Mouse (Mus musculus) ES-Bruce4 (cell line): ENCODE measurements around the gene Tctex1d4. TPM values are rescaled to one million over a fixed set of nuclear protein-coding genes. Genes with fewer than 3 reads are reported as not detected.
A peak's percentile ranks its signal among the peaks of the same experiment; 100 is the strongest.

ENCODE experiments used
- H3K27ac ChIP-seq: 2 replicates; pipeline ENCODE4 v1.5.1; 2012; ENCODE audit warnings: low read length, inconsistent platforms; ENCODE audit not compliant: insufficient read depth
- H3K27me3 ChIP-seq: 2 replicates; pipeline ENCODE4 v1.6.1; 2012; ENCODE audit warnings: mild to moderate bottlenecking, low read length, inconsistent platforms; ENCODE audit not compliant: control insufficient read depth, poor library complexity, insufficient read depth, severe bottlenecking
- H3K36me3 ChIP-seq: 2 replicates; pipeline ENCODE4 v1.6.1; 2012; ENCODE audit warnings: inconsistent platforms, mild to moderate bottlenecking, low read length, moderate library complexity; ENCODE audit not compliant: control insufficient read depth, poor library complexity, insufficient read depth, severe bottlenecking
- H3K4me1 ChIP-seq: one replicate; pipeline ENCODE4 v1.8.1; 2011; ENCODE audit warnings: low read length; ENCODE audit not compliant: control insufficient read depth, insufficient read depth
- H3K4me3 ChIP-seq: 2 replicates; pipeline ENCODE4 v1.5.1; 2011; ENCODE audit warnings: low read depth, mild to moderate bottlenecking, low read length
- H3K9ac ChIP-seq: 2 replicates; pipeline ENCODE4 v1.6.1; 2012; ENCODE audit warnings: low read depth, mild to moderate bottlenecking, inconsistent platforms; ENCODE audit not compliant: poor library complexity, severe bottlenecking
- H3K9me3 ChIP-seq: replicated peaks from 2 replicates; pipeline ENCODE4 v1.6.1; 2012; ENCODE audit warnings: mild to moderate bottlenecking, low read length, inconsistent platforms; ENCODE audit not compliant: control insufficient read depth, poor library complexity, insufficient read depth, severe bottlenecking
- CTCF ChIP-seq: IDR thresholded peaks from one replicate; pipeline ENCODE4 v1.8.1; 2011; ENCODE audit warnings: low read depth, low read length
- EP300 ChIP-seq: IDR thresholded peaks from 2 replicates; pipeline ENCODE4 v1.6.1; 2011; ENCODE audit warnings: low read depth, low read length; ENCODE audit not compliant: insufficient read depth
- POLR2A ChIP-seq: IDR thresholded peaks from one replicate; pipeline ENCODE4 v1.8.1; 2011; ENCODE audit warnings: low read length; ENCODE audit not compliant: insufficient read depth
- polyA plus RNA-seq: library from polyadenylated mRNA; stranded (reverse); fragments of >200 nt; gene quantifications from 2 replicates; pipeline ENCODE4 v1.2.4, GENCODE M21; 2011; ENCODE audit warnings: low read depth; ENCODE audit not compliant: missing spikeins, insufficient read depth, insufficient read length

Gene Tctex1d4
- polyA plus RNA-seq, 1 experiment: not detected

DNA sequence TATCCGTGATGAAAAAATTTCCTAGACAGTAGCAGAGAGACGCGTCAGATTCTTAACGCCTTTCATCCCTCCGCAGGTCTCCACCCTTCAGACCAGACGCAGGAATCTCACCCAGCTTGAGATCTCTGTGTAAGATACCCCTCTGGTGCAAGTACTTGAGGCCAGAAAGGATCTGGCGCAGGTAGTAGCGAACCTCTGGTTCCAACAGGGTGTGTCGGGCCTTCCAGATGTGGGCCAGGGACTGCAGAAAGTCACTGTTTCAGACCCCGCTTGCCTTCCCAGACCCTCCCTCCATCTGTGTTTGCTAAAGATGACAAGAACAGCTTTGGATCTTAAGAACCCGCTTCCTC is 6.2 kb downstream of the Tctex1d4 start:
- Histone ChIP-seq H3K27me3 (no peaks in the 10 kb centered on the region), H3K4me1 (peaks cover 11% of the 10 kb centered on the region), H3K9ac (peak overlapping the region; percentile 91), H3K36me3 (no peaks in the 10 kb centered on the region; the same call in 1 of the 2 replicates), H3K4me3 (peak overlapping the region; percentile 87), H3K9me3 (no peaks in the 10 kb centered on the region), H3K27ac (no peak overlapping the region)
- TF ChIP-seq CTCF: no peak
- no peak for TF ChIP-seq EP300
- no peak for TF ChIP-seq POLR2A

DNA sequence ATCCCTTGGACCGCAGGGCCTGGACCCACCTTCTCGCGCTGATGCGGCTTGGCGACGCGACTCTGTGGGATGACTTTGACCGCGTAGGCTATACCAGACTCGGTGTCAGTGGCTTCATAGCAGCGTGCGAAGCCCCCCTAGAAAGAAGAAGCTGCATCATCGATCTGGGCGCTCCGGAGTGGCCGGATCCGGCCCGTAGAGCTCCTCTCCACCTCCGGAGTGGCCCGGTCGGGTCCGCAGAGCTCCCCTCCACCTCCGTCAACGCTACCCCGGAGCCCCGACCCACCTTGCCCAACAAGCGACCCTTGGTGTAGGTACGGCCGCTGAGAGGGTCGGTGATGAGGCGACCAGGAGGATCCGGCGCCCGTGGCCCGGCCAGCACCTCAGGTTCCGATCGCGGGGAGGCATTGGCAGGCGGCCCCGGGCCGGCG is 6.8 kb downstream of the Tctex1d4 start:
- Histone ChIP-seq H3K27me3 (no peaks in the 10 kb centered on the region), H3K27ac (no peak overlapping the region), H3K9me3 (no peaks in the 10 kb centered on the region), H3K36me3 (no peaks in the 10 kb centered on the region; the same call in 1 of the 2 replicates), H3K4me1 (peaks cover 11% of the 10 kb centered on the region), H3K9ac (peak overlapping the region; percentile 91), H3K4me3 (peak overlapping the region; percentile 87)
- TF ChIP-seq CTCF (no peak), POLR2A (no peak), EP300 (no peak)

DNA sequence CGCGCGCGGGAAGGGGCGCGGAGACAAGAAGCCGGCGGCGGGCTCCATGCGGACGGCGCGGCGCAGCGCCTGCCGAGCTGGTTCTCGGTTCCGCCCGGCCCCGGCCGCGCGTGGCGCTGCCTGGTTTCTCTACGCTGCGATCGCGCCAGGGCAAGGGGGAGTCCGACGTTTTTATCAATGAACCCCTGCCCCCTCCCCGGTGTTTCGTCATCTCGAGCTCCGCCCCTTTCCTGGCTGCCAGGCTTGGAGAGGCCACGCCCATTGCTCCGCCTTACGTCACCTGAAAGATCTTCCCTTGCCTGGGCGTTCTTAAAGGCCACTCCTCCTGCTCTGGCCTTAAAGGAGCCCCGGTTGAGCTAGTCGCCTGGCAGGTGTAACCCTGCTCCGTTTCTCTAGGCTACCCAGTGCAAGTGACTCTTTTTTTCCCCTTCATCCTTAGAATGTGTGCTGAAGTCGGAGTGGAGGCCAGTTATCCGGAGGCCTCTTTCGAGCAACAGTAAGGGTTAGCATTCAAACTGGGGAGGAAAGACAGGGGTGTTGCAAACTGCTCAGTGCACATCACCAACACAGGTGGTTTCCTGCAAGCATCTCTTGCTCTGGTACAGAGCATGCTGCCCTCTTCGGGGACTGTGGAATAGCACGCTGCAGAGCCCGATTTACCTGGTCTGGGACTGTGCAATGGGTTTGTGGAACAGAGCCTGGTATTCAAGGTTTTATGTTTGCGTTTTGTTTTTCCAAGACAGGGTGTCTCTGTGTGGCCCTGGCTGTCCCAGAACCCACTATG is 7.4 kb downstream of the Tctex1d4 start, which contains the start of gene Plk3:
Gene Plk3, minus strand, starts transcription at position 147 of the 784 bp plus-strand sequence.
- Histone ChIP-seq H3K4me3 (peak within 1 kb of the TSS; percentile 87), H3K27me3 (no peaks in the 10 kb centered on the region), H3K27ac (peak within 1 kb of the TSS; percentile 58), H3K4me1 (peaks cover 11% of the 10 kb centered on the region), H3K9ac (peak within 1 kb of the TSS; percentile 91), H3K9me3 (no peaks in the 10 kb centered on the region), H3K36me3 (no peaks in the 10 kb centered on the region; the same call in 1 of the 2 replicates)
- no peak for TF ChIP-seq CTCF
- TF ChIP-seq POLR2A: peak; percentile 62

GRCm38 (mm10) chr4:117134601-117134995 is 8.0 kb downstream of the Tctex1d4 start:
- no peaks in the 10 kb centered on the region for H3K9me3 ChIP-seq
- peaks cover 10% of the 10 kb centered on the region for H3K4me1 ChIP-seq
- H3K27ac ChIP-seq: peak overlapping the region; percentile 58
- H3K9ac ChIP-seq: 0 out of 2 replicates have a peak overlapping the region, but pooled peaks have one; percentile 15
- no peaks in the 10 kb centered on the region for H3K27me3 ChIP-seq
- H3K4me3 ChIP-seq: peak overlapping the region; percentile 74
- H3K36me3 ChIP-seq: no peaks in the 10 kb centered on the region
- TF ChIP-seq EP300: no peak
- no peak for TF ChIP-seq POLR2A
- TF ChIP-seq CTCF: no peak

DNA sequence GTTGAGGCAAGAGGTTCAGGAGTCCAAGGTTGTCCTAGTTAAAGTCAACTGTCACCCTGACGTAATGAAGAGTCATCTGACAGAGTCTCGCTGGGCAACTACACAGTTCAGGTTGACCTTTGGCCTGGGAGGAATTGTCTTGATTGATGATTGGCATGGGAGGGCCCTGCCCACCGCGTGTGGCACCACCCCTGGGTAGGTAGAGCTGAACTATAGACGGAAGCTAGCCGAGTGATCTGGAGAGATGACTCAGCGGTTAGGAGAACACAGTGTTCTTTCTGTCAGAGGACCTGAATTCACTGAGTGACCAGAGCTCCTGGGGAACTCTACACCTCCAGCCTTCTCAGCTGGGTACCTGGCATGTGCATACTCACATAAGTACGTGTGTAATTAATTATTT is 9.4 kb downstream of the Tctex1d4 start:
- Histone ChIP-seq H3K27me3 (no peaks in the 10 kb centered on the region), H3K4me3 (no peak overlapping the region; the same call in 1 of the 2 replicates), H3K4me1 (peaks cover 4% of the 10 kb centered on the region), H3K27ac (peak overlapping the region; percentile 81), H3K9me3 (no peaks in the 10 kb centered on the region), H3K9ac (peak overlapping the region; percentile 50), H3K36me3 (no peaks in the 10 kb centered on the region)
- peak; percentile 81 for TF ChIP-seq EP300
- TF ChIP-seq CTCF: no peak
- TF ChIP-seq POLR2A: no peak
